Mouse (Mus musculus): ENCODE measurements around the gene Ubap2. TPM values are rescaled to one million over a fixed set of nuclear protein-coding genes. Genes with fewer than 3 reads are reported as not detected.
A peak's percentile ranks its signal among the peaks of the same experiment; 100 is the strongest.

Gene Ubap2
- 66.8 and 68.5 TPM in 2 replicates for polyA plus RNA-seq (2015; fragmentation: Nextera tagmentation; extraction: Ambion mirVana)

GRCm38 (mm10) chr4:41274980-41275850, at the start of gene Ubap2:
TSS of gene Ubap2 (minus strand) at chr4:41275144.
- no peaks in the 10 kb centered on the region for H3K27me3 ChIP-seq
- peak; percentile 98 for ATAC-seq (replicated peaks; ENCODE audit: low FRiP score)
- peak within 1 kb of the TSS; percentile 82 for H3K9ac ChIP-seq
- H3K4me1 ChIP-seq: peaks cover 29% of the 10 kb centered on the region
- no peaks in the 10 kb centered on the region for H3K9me3 ChIP-seq (replicated peaks)
- H3K4me3 ChIP-seq (replicated peaks): peak within 1 kb of the TSS; percentile 88
- H3K36me3 ChIP-seq: peaks cover 9% of the 10 kb centered on the region
- WGBS: under 1% methylated on average over 60 of the region's 60 CpGs
- peak within 1 kb of the TSS; percentile 81 for H3K4me2 ChIP-seq
- peak within 1 kb of the TSS; percentile 96 for H3K27ac ChIP-seq

- Histone ChIP-seq H3K4me1 (no peaks in the 10 kb centered on the region), H3K27ac (no peak overlapping the region), H3K9ac (no peak overlapping the region), H3K9me3 (replicated peaks) (no peaks in the 10 kb centered on the region), H3K36me3 (no peaks in the 10 kb centered on the region), H3K4me3 (replicated peaks) (no peak overlapping the region), H3K27me3 (no peaks in the 10 kb centered on the region), H3K4me2 (no peak overlapping the region)
- 48% methylated on average over 4 of the region's 4 CpGs for WGBS
- no peak for ATAC-seq (replicated peaks; ENCODE audit: low FRiP score)
These were observed 46.0 kb upstream of the Ubap2 start for GRCm38 (mm10) chr4:41320971-41321370.

GRCm38 (mm10) chr4:41318267-41318666, 43.3 kb upstream of the Ubap2 start:
- Histone ChIP-seq H3K9ac (no peak overlapping the region), H3K4me1 (peaks cover 12% of the 10 kb centered on the region), H3K4me2 (no peak overlapping the region), H3K27ac (no peak overlapping the region), H3K4me3 (replicated peaks) (no peak overlapping the region), H3K36me3 (no peaks in the 10 kb centered on the region), H3K27me3 (no peaks in the 10 kb centered on the region), H3K9me3 (replicated peaks) (no peaks in the 10 kb centered on the region)
- 72% methylated on average over 5 of the region's 5 CpGs for WGBS
- no peak for ATAC-seq (replicated peaks; ENCODE audit: low FRiP score)

DNA sequence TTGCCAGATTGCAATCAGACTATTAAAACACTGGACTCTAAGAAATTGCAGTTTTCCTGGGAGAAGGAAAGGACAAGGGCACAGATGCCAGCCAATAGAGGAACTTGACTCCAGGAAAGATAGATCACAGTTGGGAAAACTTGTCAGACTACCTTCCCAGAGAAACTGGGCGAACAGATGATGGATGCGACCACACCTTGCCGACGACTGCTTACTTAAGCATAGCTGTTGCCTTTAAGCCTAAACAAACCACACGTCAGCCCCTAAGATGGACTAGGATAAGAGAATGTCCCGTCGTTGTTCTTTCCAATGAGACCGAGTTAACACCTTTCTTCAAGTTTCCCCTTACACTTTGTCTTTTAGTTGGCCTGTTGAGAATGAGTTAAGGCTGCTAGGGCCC, 40.2 kb upstream of the Ubap2 start:
- Histone ChIP-seq H3K9ac (peak overlapping the region; percentile 97), H3K27me3 (no peaks in the 10 kb centered on the region), H3K9me3 (replicated peaks) (no peaks in the 10 kb centered on the region), H3K4me2 (peak overlapping the region; percentile 77), H3K27ac (peak overlapping the region; percentile 99), H3K4me3 (replicated peaks) (peak overlapping the region; percentile 98), H3K4me1 (peaks cover 21% of the 10 kb centered on the region), H3K36me3 (peaks cover 30% of the 10 kb centered on the region)
- ATAC-seq (replicated peaks; ENCODE audit: low FRiP score): no peak
- 48% methylated on average over 8 of the region's 8 CpGs for WGBS

DNA sequence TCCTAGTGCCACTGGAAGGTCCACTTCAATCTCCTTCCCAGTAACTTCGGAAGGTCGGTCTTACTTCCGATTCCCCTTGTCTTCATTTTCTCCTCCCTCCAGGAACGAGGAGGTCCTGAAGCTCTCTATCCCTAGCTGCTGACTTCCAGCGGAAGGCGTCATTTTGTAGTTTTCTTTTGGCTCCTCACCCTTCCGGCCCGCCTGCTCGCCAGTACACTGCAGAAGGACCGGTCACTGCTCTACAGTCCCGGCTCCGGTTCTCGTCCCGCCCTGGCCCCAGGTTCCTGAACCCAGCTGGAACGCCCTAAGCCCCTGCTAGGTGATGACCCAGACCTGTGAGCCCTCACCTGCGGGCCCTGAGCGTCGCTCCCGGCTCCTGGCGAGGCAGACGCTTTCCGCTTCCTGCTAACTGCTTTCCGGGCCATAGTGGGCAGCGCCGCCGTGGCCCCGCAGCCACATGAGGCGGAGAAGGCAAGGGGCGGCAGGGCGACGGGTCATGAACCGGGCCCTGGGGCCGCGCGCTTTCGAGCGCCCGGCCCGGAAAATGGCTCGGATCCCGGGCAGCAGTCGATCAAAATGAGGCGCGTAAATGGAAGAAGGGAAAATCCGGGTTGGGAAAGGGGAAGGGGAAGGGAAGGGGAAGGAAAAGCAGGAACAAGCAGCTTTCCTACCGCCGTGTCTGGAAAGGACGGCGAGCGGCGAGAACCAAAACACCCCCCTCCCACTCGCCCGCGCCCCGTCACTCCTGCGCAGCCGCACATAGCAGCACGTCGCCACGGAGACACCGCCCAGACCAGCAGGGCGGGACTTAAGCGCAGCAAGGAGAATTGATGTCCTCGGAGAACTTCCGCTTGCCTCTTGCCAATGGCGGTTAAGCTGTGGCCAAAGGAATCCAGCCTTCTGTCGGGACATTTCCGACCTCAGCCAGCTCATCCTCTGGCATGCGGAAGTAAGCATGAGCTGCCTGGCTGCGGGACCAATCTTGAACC, 39.5 kb upstream of the Ubap2 start, which contains the start of gene Dcaf12:
TSS of gene Dcaf12 (minus strand) at position 749 of the 989 bp plus-strand sequence.
- H3K4me2 ChIP-seq: peak within 1 kb of the TSS; percentile 77
- peak within 1 kb of the TSS; percentile 99 for H3K27ac ChIP-seq
- no peaks in the 10 kb centered on the region for H3K9me3 ChIP-seq (replicated peaks)
- ATAC-seq (replicated peaks; ENCODE audit: low FRiP score): peak; percentile 97
- peaks cover 21% of the 10 kb centered on the region for H3K4me1 ChIP-seq
- under 1% methylated on average over 70 of the region's 70 CpGs for WGBS
- H3K27me3 ChIP-seq: no peaks in the 10 kb centered on the region
- H3K36me3 ChIP-seq: peaks cover 38% of the 10 kb centered on the region
- H3K4me3 ChIP-seq (replicated peaks): peak within 1 kb of the TSS; percentile 98
- H3K9ac ChIP-seq: peak within 1 kb of the TSS; percentile 97

- peak; percentile 7; the same call in 1 of the 2 replicates for ATAC-seq (replicated peaks; ENCODE audit: low FRiP score)
- Histone ChIP-seq H3K9ac (peak overlapping the region; percentile 97), H3K4me2 (peak overlapping the region; percentile 77), H3K27me3 (no peaks in the 10 kb centered on the region), H3K27ac (peak overlapping the region; percentile 99), H3K36me3 (peaks cover 45% of the 10 kb centered on the region), H3K4me1 (peaks cover 21% of the 10 kb centered on the region), H3K9me3 (replicated peaks) (no peaks in the 10 kb centered on the region), H3K4me3 (replicated peaks) (peak overlapping the region; percentile 98)
- 11% methylated on average over 14 of the region's 14 CpGs for WGBS
These were observed 38.8 kb upstream of the Ubap2 start for GRCm38 (mm10) chr4:41313722-41314121.

DNA sequence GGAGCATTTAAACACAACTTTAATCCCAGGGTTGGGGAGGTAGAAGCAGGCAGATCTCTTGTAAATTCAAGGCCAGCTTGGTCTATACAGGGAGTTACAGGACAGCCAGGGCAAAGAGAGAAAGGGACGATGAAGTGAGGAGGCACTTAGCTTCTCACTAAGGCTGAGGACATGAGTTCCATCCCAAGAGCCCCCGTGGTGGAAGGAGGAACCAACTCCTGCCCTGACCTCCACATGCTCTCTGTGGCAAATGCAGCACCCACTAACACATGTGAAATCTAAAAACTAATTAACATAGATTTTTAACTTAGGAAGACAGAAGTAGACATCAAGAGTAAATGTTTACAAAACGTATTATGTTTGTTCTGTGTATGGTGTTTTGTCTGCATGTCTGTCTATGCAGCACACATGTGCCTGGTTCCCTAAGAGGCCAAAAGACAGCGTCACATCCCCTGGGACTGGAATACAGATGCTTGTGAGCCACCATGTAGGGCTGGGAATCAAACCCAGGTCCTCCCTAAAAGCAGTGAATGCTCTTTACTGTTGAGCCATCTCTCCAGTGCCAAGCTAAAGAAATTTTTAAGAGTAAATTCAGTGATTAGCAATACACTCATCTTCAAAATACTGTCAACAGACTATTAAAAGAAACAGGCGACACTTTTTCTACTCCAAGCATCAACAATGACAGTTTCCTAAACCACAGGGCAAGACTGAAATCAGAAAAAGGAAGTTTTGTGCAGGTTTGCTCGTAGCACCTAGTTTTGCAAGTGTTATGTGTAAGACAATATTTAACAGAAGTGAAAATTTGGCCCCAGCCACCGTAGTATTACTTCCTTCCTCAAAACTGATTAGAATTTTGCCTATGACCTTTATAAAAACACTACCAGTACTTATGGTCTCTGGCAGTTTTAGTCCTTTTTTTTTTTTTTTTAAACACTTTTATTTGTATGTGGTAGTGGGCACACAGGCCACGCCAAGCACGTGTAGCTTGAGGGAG, 35.9 kb upstream of the Ubap2 start:
- no peaks in the 10 kb centered on the region for H3K27me3 ChIP-seq
- H3K36me3 ChIP-seq: peaks cover 73% of the 10 kb centered on the region

DNA sequence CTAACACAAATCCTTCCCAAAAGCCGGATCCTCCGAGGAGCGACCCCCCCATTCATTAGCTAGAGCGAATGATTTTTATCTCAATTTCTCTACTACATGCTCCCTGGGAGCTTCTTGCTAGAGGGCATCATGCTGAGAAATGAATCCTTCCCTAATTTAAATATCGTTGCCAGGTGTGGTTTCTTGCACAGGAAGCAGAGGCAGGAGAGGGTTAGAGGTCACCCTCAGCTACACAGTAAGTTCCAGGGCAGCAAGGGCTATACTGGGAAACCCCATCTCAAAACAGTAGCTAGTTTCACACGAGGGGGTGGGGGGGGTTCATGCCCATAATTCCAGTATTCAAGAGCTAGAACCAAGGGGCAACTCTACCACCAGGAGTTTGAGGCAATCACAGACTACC, 32.5 kb upstream of the Ubap2 start:
- H3K9me3 ChIP-seq (replicated peaks): no peaks in the 10 kb centered on the region
- 80% methylated on average over 6 of the region's 6 CpGs for WGBS
- H3K9ac ChIP-seq: no peak overlapping the region
- no peak overlapping the region for H3K4me2 ChIP-seq
- peaks cover 90% of the 10 kb centered on the region for H3K36me3 ChIP-seq
- H3K27ac ChIP-seq: no peak overlapping the region
- H3K4me1 ChIP-seq: peaks cover 3% of the 10 kb centered on the region; the same call in 1 of the 2 replicates
- no peaks in the 10 kb centered on the region for H3K27me3 ChIP-seq
- ATAC-seq (replicated peaks; ENCODE audit: low FRiP score): no peak
- no peak overlapping the region for H3K4me3 ChIP-seq (replicated peaks)

More for the DNA sequence above, 35.9 kb upstream of the Ubap2 start:
- Histone ChIP-seq H3K27ac (no peak overlapping the region), H3K4me3 (replicated peaks) (no peak overlapping the region), H3K9me3 (replicated peaks) (no peaks in the 10 kb centered on the region), H3K4me2 (no peak overlapping the region), H3K9ac (no peak overlapping the region), H3K4me1 (peaks cover 24% of the 10 kb centered on the region)
- 91% methylated on average over 9 of the region's 9 CpGs for WGBS
- no peak for ATAC-seq (replicated peaks; ENCODE audit: low FRiP score)

GRCm38 (mm10) chr4:41304302-41304701, 29.4 kb upstream of the Ubap2 start:
- no peaks in the 10 kb centered on the region for H3K9me3 ChIP-seq (replicated peaks)
- no peak overlapping the region for H3K4me3 ChIP-seq (replicated peaks)
- H3K4me1 ChIP-seq: 0 out of 2 replicates have a peak, but pooled peaks cover 3% of the 10 kb centered on the region
- 57% methylated on average over 3 of the region's 3 CpGs for WGBS
- H3K36me3 ChIP-seq: peaks cover 90% of the 10 kb centered on the region
- no peak overlapping the region for H3K4me2 ChIP-seq
- H3K27me3 ChIP-seq: no peaks in the 10 kb centered on the region
- H3K27ac ChIP-seq: no peak overlapping the region
- no peak overlapping the region for H3K9ac ChIP-seq
- ATAC-seq (replicated peaks; ENCODE audit: low FRiP score): no peak

- H3K27me3 ChIP-seq: no peaks in the 10 kb centered on the region
- ATAC-seq (replicated peaks; ENCODE audit: low FRiP score): no peak
- H3K36me3 ChIP-seq: peaks cover 90% of the 10 kb centered on the region
- H3K27ac ChIP-seq: no peak overlapping the region
- H3K4me3 ChIP-seq (replicated peaks): no peak overlapping the region
- no peak overlapping the region for H3K9ac ChIP-seq
- WGBS: 94% methylated on average over 7 of the region's 7 CpGs
- 0 out of 2 replicates have a peak, but pooled peaks cover 3% of the 10 kb centered on the region for H3K4me1 ChIP-seq
- H3K4me2 ChIP-seq: no peak overlapping the region
- no peaks in the 10 kb centered on the region for H3K9me3 ChIP-seq (replicated peaks)
These were observed 28.7 kb upstream of the Ubap2 start for GRCm38 (mm10) chr4:41303671-41304070.

GRCm38 (mm10) chr4:41298976-41299375, 24.0 kb upstream of the Ubap2 start:
- Histone ChIP-seq H3K27me3 (no peaks in the 10 kb centered on the region), H3K9me3 (replicated peaks) (no peaks in the 10 kb centered on the region), H3K9ac (no peak overlapping the region), H3K27ac (no peak overlapping the region), H3K4me2 (no peak overlapping the region), H3K4me1 (no peaks in the 10 kb centered on the region), H3K36me3 (peaks cover 97% of the 10 kb centered on the region), H3K4me3 (replicated peaks) (no peak overlapping the region)
- 90% methylated on average over 5 of the region's 5 CpGs for WGBS
- no peak for ATAC-seq (replicated peaks; ENCODE audit: low FRiP score)
